Mouse (Mus musculus) gonadal fat pad, adult 2 months (tissue): ENCODE data around the gene Slc35c1. TPM values are rescaled to one million over a fixed set of nuclear protein-coding genes. Genes with fewer than 3 reads are reported as not detected.

Experiments
- DNase-seq: peaks from one replicate; pipeline ENCODE4 v3.0.0-alpha.2; 2012; ENCODE audit warnings: low read depth
- polyA plus RNA-seq: library from polyadenylated mRNA; depleted of rRNA; stranded (reverse); fragments of >200 nt; gene quantifications from 2 replicates; pipeline ENCODE4 v1.2.3, GENCODE M21; 2012; rRNA removed

Slc35c1 gene
- polyA plus RNA-seq, 1 experiment, result 43.0 TPM

DNA sequence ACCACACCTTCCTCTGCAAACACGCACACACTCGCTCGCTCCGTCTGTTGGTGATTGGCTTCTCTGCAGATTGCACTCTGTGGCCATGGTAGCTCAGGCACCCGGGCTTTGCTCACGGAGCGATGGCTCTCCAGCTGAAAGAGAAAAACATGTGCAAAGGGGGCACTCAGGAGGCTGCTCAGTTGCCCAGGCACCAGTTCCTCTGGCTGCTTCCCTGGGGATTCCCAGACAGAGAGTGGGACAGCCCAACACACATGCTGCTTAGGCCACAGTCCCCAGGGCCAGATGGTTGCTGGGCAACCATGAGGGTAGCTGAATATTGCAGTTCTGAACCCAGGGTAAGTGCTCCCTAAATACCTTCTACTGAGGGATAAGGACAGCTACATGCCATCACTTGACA is 54.7 kb downstream of the Slc35c1 start:
- DNase-seq, result no peak

GRCm38 (mm10) chr2:92404737-92405136 is 55.6 kb downstream of the Slc35c1 start:
- peak; percentile 92 for DNase-seq

GRCm38 (mm10) chr2:92403776-92404319 is 56.5 kb downstream of the Slc35c1 start:
- peak; percentile 70 for DNase-seq

Other genes with a start within 250 kb of the Slc35c1 start
- 96.0 and 180 TPM in 2 replicates for gene Pex16, start 85.9 kb downstream of the Slc35c1 start, polyA plus RNA-seq
- gene Large2, start 85.7 kb downstream of the Slc35c1 start, polyA plus RNA-seq, result 22.6 and 27.0 TPM in 2 replicates
- 6.0 and 7.5 TPM in 2 replicates for gene 1700029I15Rik, start 78.0 kb downstream of the Slc35c1 start, polyA plus RNA-seq
- gene Mapk8ip1, start 59.3 kb downstream of the Slc35c1 start, polyA plus RNA-seq, result 13.6 and 18.1 TPM in 2 replicates
- gene Cry2, start 26.5 kb downstream of the Slc35c1 start, polyA plus RNA-seq, result 28.7 and 30.9 TPM in 2 replicates
- gene Chst1, start 139.2 kb upstream of the Slc35c1 start, polyA plus RNA-seq, result 43.6 and 77.9 TPM in 2 replicates